Mouse (Mus musculus) heart, embryonic 10.5 days (tissue): ENCODE results near the gene Fmnl2. TPM values are rescaled to one million over a fixed set of nuclear protein-coding genes. Genes with fewer than 3 reads are reported as not detected.

Experiments used
- DNase-seq: peaks from one replicate; pipeline ENCODE4 v3.0.0-alpha.2; 2017; ENCODE audit warnings: low spot score
- H3K27ac ChIP-seq: fragments of 300-500 bp; sonication (generic); 2 replicates; pipeline ENCODE4 v1.5.1; 2016; ENCODE audit warnings: mild to moderate bottlenecking
- H3K27me3 ChIP-seq: fragments of 300-500 bp; sonication (generic); 2 replicates; pipeline ENCODE4 v1.6.1; 2016; ENCODE audit warnings: mild to moderate bottlenecking; ENCODE audit not compliant: poor library complexity, insufficient read depth, severe bottlenecking
- H3K36me3 ChIP-seq: fragments of 300-500 bp; sonication (generic); 2 replicates; pipeline ENCODE4 v1.6.1; 2016; ENCODE audit warnings: mild to moderate bottlenecking, moderate library complexity
- H3K4me1 ChIP-seq: fragments of 300-500 bp; sonication (generic); 2 replicates; pipeline ENCODE4 v1.6.1; 2016; ENCODE audit warnings: mild to moderate bottlenecking
- H3K4me3 ChIP-seq: fragments of 300-500 bp; sonication (generic); 2 replicates; pipeline ENCODE4 v1.5.1; 2016; ENCODE audit warnings: mild to moderate bottlenecking, moderate library complexity
- H3K9me3 ChIP-seq: fragments of 300-500 bp; sonication (generic); 2 replicates; pipeline ENCODE4 v1.6.1; 2016; ENCODE audit warnings: mild to moderate bottlenecking, moderate library complexity
- WGBS: fragments of 180-500 bp; shearing (Covaris S2); methylation state at CpG from one replicate; pipeline ENCODE4 v1.1.7; 2016; 5-methylcytosine and 5-hydroxymethylcytosine counted together
- polyA plus RNA-seq: library from polyadenylated mRNA; unstranded; fragments of >200 nt; fragmentation: Nextera tagmentation; extraction: Ambion mirVana; gene quantifications from 2 replicates; pipeline ENCODE4 v1.2.1, GENCODE M21; 2016

Fmnl2 gene
- polyA plus RNA-seq = 1.0 and 2.5 TPM in 2 replicates

GRCm38 (mm10) chr2:52857611-52858528, at the start of gene Fmnl2:
Fmnl2 (plus strand) TSS chr2:52857860.
- H3K27ac ChIP-seq = peak within 1 kb of the TSS; percentile 91
- WGBS = under 1% methylated on average over 114 of the region's 114 CpGs
- H3K36me3 ChIP-seq = no peaks in the 10 kb centered on the region
- H3K4me1 ChIP-seq = peaks cover 17% of the 10 kb centered on the region
- no peaks in the 10 kb centered on the region for H3K27me3 ChIP-seq
- peak within 1 kb of the TSS; percentile 85 for H3K4me3 ChIP-seq
- no peaks in the 10 kb centered on the region for H3K9me3 ChIP-seq
- DNase-seq = peak; percentile 85

DNA sequence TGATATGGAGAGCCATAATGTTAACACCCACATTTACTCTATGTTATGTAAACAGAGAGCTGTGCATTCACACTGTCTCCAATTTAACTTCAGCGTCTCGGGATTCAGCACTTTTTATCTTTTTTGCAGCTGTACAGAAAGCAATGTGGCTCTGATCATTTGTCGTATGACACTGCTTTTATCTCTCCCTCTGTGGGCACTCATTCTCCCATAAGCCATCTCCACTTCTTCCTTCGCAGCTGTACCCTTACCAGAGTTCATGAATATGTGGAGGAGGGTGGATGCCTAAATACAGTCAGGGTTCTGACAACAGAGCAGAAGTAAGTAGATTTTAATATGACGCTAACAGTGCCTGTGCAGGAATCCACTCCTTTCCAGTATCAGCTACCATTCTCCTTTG, 47.7 kb upstream of the Fmnl2 start:
- Histone ChIP-seq H3K9me3 (no peaks in the 10 kb centered on the region), H3K27ac (no peak overlapping the region), H3K4me1 (0 out of 2 replicates have a peak, but pooled peaks cover 4% of the 10 kb centered on the region), H3K27me3 (no peaks in the 10 kb centered on the region), H3K36me3 (no peaks in the 10 kb centered on the region), H3K4me3 (no peak overlapping the region)
- DNase-seq = no peak
- 68% methylated on average over 5 of the region's 5 CpGs for WGBS

- 0 out of 2 replicates have a peak, but pooled peaks cover 4% of the 10 kb centered on the region for H3K4me1 ChIP-seq
- H3K27ac ChIP-seq = no peak overlapping the region
- H3K27me3 ChIP-seq = no peaks in the 10 kb centered on the region
- no peaks in the 10 kb centered on the region for H3K9me3 ChIP-seq
- H3K36me3 ChIP-seq = no peaks in the 10 kb centered on the region
- WGBS = 37% methylated on average over 5 of the region's 5 CpGs
- peak; percentile 79 for DNase-seq
- no peak overlapping the region for H3K4me3 ChIP-seq
Observed at GRCm38 (mm10) chr2:52811691-52812090, 46.0 kb upstream of the Fmnl2 start.

DNA sequence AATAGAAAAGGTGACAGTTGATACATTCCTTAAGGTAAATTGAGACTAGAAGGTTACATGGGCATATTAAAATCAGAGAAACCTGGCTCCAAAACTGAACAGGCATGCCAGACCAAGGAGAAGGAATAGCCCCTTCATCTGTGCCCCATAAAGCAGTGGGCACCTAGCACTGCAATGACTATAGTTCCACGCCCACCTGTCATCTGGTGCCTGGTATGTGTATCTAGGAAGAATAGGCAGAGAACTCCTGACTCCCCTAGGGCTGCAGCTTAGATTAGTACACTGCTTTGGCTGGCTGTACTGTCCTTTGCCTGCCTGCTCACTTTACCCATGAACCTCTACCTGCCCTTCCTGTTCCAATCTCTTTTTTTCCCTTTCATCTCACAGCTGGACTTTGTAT, 40.3 kb upstream of the Fmnl2 start:
- Histone ChIP-seq H3K4me3 (no peak overlapping the region), H3K4me1 (no peaks in the 10 kb centered on the region), H3K36me3 (no peaks in the 10 kb centered on the region), H3K27me3 (no peaks in the 10 kb centered on the region), H3K27ac (no peak overlapping the region), H3K9me3 (no peaks in the 10 kb centered on the region)
- 67% methylated on average over 1 of the region's 1 CpGs for WGBS
- no peak for DNase-seq

- DNase-seq = no peak
- Histone ChIP-seq H3K9me3 (no peaks in the 10 kb centered on the region), H3K27me3 (no peaks in the 10 kb centered on the region), H3K4me3 (no peak overlapping the region), H3K27ac (no peak overlapping the region), H3K36me3 (no peaks in the 10 kb centered on the region), H3K4me1 (no peaks in the 10 kb centered on the region)
- WGBS = 82% methylated on average over 4 of the region's 4 CpGs
Observed at GRCm38 (mm10) chr2:52818944-52819343, 38.7 kb upstream of the Fmnl2 start.

DNA sequence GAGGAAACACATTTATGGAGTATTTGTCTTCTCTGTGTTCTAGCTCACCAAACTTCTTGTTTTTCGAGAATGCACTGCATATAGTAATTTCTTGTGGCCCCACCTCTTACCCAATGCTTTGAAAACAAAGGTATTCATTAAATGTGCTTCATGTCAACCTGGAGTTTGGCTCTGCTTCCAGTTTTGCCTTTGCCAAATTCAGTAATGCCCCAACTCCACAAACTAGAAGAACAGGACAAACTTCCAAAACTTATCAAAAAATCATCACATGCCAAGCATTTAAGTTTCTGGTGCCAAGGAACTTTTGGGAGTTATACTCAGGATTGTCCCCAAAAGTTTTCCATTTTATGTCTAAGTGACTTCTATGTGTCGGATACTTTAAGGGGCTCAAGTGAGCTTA, 35.4 kb upstream of the Fmnl2 start:
- Histone ChIP-seq H3K27me3 (no peaks in the 10 kb centered on the region), H3K27ac (no peak overlapping the region), H3K36me3 (no peaks in the 10 kb centered on the region), H3K4me1 (no peaks in the 10 kb centered on the region), H3K9me3 (no peaks in the 10 kb centered on the region), H3K4me3 (no peak overlapping the region)
- no peak for DNase-seq
- WGBS = 75% methylated on average over 2 of the region's 2 CpGs

GRCm38 (mm10) chr2:52828077-52828476, 29.6 kb upstream of the Fmnl2 start:
- no peaks in the 10 kb centered on the region for H3K27me3 ChIP-seq
- WGBS = 76% methylated on average over 4 of the region's 4 CpGs
- no peaks in the 10 kb centered on the region for H3K36me3 ChIP-seq
- no peak overlapping the region for H3K27ac ChIP-seq
- no peak overlapping the region for H3K4me3 ChIP-seq
- DNase-seq = no peak
- H3K9me3 ChIP-seq = no peaks in the 10 kb centered on the region
- H3K4me1 ChIP-seq = no peaks in the 10 kb centered on the region

DNA sequence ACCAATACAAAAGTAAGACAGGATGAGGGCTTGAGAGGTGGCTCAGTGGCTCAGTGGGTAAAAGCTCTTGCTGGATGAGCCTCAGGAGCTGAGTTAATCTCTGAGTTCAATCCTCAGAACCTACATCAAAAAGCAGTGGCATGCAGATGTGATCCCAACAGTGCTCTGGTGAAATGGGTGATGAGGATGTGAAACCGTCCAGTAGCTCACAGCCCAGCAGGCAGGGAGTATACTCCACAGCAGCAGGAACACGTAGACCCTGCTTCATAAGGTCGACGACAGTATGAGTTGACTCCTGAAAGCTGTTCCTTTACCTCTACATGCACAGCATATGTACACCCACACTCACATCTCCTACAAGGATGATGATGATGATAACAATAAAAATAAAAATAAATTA, 27.1 kb upstream of the Fmnl2 start:
- Histone ChIP-seq H3K36me3 (no peaks in the 10 kb centered on the region), H3K27ac (no peak overlapping the region), H3K4me3 (no peak overlapping the region), H3K4me1 (no peaks in the 10 kb centered on the region), H3K9me3 (no peaks in the 10 kb centered on the region), H3K27me3 (no peaks in the 10 kb centered on the region)
- 77% methylated on average over 4 of the region's 4 CpGs for WGBS
- DNase-seq = no peak

DNA sequence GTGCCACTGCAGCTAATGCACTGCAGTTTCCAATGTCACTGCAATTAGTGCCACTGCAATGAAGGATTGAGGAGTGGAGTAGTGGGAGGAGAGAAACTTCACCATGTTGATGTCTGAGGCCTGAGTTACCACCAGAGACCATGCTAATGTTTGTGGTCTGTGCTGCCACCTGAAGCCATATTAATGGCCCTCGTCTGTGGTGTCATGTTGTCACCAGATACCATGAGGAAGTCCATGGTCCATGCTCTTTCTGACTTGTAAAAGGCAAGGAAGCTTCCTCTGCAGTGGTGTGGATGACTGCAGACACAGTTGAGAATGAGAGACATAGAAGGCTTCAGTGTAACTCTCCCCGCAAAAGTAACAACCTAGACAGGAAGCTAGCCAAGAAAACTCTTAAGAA, 26.1 kb upstream of the Fmnl2 start:
- 80% methylated on average over 2 of the region's 2 CpGs for WGBS
- DNase-seq = no peak
- Histone ChIP-seq H3K27me3 (no peaks in the 10 kb centered on the region), H3K4me3 (no peak overlapping the region), H3K9me3 (no peaks in the 10 kb centered on the region), H3K27ac (no peak overlapping the region), H3K36me3 (no peaks in the 10 kb centered on the region), H3K4me1 (no peaks in the 10 kb centered on the region)

DNA sequence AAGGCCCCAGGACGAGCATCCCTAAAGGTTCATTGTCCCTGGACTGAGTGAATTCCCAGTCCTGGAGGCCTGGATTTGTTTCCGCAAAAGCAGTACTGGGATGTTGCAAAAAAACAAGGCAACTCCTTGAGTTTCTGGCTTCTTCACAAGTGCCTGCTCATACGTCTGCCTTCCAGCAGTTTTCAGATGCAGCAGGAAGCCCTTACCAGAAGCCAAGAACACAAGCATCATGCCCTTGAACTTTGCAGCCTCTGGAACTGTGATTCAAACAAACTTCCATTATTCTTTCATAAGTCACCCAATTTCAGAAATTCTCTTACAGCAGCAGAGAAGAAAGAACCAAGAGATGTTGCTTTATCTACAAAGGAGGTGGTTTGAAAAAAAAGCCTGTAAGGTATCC, 21.9 kb upstream of the Fmnl2 start:
- Histone ChIP-seq H3K4me1 (no peaks in the 10 kb centered on the region), H3K36me3 (no peaks in the 10 kb centered on the region), H3K9me3 (no peaks in the 10 kb centered on the region), H3K27me3 (no peaks in the 10 kb centered on the region), H3K27ac (no peak overlapping the region), H3K4me3 (no peak overlapping the region)
- no peak for DNase-seq
- WGBS = 75% methylated on average over 3 of the region's 3 CpGs

- WGBS = 77% methylated on average over 4 of the region's 4 CpGs
- DNase-seq = no peak
- Histone ChIP-seq H3K9me3 (no peaks in the 10 kb centered on the region), H3K4me3 (no peak overlapping the region), H3K27ac (no peak overlapping the region), H3K36me3 (no peaks in the 10 kb centered on the region), H3K4me1 (no peaks in the 10 kb centered on the region), H3K27me3 (no peaks in the 10 kb centered on the region)
Observed at GRCm38 (mm10) chr2:52839074-52839473, 18.6 kb upstream of the Fmnl2 start.

DNA sequence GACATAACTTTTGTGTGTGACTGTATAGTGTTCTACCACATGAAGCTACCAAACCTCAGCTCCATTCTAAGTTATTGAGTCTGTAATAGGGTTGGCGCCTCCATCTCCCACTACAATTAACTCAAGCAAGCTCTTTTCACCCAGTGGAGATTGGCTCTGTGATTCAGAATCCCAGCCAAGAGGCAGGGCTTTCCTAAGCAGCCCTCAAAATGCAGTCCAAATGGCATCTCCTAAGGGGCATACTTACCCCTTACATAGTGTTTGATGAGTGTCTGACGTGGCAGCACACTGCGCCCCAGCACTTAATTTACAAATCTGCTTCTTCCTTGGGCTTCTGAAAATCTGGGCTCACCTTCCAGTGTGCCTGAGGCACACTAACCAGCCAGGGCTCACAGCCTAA, 17.8 kb upstream of the Fmnl2 start:
- H3K27me3 ChIP-seq = no peaks in the 10 kb centered on the region
- H3K4me3 ChIP-seq = no peak overlapping the region

DNA sequence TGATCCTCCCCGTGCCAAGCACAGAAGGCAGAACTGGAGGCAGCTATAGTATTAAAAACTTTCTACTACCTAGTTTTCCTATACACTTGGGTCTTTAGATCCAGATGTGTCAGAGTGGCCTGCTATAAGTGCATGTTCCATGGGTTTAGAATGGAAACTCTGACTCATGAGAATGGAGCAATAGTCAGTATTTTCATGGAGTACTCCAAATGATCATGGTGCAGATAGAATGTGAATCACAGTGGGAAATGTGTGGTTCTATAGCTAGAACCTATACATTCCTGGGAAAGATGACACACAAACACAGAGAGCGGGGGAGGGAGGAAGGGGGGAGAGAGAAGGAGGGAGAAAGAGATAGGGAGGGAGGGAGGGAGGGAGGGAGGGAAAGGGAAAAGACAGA, 13.8 kb upstream of the Fmnl2 start:
- Histone ChIP-seq H3K27me3 (no peaks in the 10 kb centered on the region), H3K27ac (no peak overlapping the region), H3K9me3 (no peaks in the 10 kb centered on the region), H3K4me1 (0 out of 2 replicates have a peak, but pooled peaks cover 4% of the 10 kb centered on the region), H3K36me3 (no peaks in the 10 kb centered on the region), H3K4me3 (no peak overlapping the region)
- DNase-seq = no peak
- 86% methylated on average over 2 of the region's 2 CpGs for WGBS

More for the DNA sequence above, 17.8 kb upstream of the Fmnl2 start:
- H3K9me3 ChIP-seq = no peaks in the 10 kb centered on the region
- no peaks in the 10 kb centered on the region for H3K4me1 ChIP-seq
- no peak overlapping the region for H3K27ac ChIP-seq
- WGBS = 85% methylated on average over 3 of the region's 3 CpGs
- H3K36me3 ChIP-seq = no peaks in the 10 kb centered on the region
- no peak for DNase-seq
